Mouse (Mus musculus): ENCODE measurements around the gene Chst10.

DNA sequence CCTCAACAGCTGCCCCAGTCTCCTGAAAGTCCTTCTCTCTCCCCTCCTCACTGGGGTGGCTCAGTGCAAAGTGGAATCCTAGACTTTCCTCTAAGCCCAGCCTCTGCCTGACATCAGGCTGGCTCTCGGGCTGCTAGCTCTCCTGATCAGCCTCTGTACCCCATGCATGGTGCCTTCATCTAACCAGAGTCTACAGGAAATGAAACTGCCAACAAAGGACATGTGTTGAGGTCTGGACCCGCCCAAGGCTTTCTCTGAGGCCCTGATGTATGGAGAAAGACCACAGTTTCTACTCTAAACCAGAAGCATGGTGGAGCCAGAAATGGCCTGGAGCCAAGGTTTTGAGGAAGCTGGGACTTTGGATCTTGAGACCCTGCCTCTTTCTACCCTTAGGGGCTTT is 12.0 kb downstream of the Chst10 start:
- TF ChIP-seq CTCF (conservative IDR thresholded peaks at IDR 0.05; ENCODE audit: low read length) (no peak), POU5F1 (IDR thresholded peaks at IDR 0.05; ENCODE audit: borderline replicate concordance, low read length) (no peak)

Data from E14TG2a.4 (cell line).